Mouse (Mus musculus) lung, postnatal 10 days (tissue): ENCODE measurements around the gene Efna5.
A peak's percentile ranks its signal among the peaks of the same experiment; 100 is the strongest.

ENCODE experiments used
- DNase-seq: peaks from one replicate; pipeline ENCODE4 v3.0.0; 2021

The Efna5 gene

DNA sequence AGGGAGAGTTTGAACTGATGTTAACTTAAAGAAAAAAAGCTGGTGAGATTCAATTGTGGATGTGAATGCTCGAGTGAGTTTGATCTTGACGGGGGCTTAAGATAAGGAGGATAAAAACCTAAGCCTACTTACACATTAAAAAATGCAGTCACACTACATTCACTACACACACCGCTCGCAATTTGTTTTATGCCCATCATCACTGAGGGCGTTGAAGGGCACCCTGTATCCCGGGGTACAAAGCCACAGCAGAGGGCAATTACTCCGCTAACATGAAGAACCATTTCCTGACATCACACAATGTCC is 94.6 kb downstream of the Efna5 start:
- DNase-seq = no peak

DNA sequence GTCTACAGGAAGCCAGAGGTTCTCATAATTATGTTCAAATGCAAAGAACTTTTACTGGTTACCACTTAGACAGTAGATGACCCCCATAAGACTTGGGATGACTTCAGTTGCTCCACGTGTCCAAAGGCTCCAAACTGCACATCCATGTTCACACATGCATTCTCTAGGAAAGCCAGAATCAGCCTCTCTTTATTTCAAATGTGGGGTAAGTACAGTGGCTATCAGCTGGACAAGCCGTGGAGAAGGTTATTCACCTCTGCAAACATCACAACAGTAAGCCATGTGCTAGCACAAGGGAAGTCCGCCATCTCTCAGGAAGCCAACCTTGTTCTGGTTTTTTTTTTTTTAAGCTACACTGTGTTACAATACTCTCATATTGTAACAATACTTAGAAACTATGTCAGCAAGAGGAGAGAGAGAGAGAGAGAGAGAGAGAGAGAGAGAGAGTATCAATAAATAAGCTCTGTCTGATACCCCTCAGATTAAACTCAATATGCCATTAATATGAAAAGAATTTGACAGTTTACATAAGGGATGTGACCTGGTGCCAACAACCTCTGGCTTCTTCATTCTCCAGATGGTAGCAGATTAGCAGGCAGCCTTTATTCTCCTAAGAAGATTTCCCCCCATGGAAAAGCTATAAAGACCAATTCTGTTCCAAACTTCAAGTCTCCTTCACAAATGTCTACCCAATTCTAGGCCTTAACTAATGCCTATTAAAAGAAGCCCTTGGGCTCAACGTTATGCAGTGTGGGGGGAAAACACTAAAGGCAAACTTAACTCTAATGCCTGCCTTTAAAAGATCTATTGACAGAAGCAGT is 95.1 kb downstream of the Efna5 start:
- DNase-seq = no peak

DNA sequence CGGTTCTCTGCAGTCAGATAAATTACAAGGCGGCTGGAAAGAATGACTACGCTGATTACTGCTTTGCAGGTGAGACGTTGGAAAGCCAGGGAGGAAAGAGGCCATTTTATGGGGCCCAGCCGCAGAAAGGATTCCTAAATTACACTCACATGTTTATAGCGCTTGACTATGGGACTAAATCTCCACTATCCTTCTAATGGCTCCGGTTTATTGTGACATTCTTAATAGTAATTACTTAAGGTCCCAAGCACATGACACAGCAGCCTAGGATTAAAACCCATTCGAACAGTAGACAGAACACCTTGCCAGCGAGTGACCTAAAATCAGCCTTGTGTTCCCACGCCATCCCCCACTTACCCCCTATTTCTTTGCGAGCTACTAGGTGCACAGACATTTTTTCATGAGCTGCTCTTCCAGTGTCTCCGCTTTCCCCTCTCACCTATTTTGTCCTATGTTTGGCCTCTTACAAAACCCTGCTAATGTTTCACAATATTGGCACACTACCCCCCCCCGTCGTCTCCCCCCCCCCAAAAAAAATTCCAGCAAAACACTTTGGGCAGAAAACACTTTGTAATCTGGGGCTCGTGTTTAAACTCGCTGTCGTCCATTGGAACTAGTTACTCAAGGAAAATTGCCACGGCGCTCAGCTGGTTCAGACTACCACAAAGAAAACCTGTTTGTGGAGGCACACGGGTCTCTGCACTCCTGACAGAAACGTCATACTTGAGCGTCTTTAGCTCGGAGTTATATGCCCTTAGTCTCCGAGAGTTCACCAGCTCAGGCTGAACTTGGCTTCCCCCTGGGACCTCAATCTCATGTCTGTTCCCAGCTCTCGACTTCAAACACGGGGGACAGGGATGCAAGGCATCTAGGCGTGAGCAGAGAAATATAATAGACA is 96.6 kb downstream of the Efna5 start:
- no peak for DNase-seq

DNA sequence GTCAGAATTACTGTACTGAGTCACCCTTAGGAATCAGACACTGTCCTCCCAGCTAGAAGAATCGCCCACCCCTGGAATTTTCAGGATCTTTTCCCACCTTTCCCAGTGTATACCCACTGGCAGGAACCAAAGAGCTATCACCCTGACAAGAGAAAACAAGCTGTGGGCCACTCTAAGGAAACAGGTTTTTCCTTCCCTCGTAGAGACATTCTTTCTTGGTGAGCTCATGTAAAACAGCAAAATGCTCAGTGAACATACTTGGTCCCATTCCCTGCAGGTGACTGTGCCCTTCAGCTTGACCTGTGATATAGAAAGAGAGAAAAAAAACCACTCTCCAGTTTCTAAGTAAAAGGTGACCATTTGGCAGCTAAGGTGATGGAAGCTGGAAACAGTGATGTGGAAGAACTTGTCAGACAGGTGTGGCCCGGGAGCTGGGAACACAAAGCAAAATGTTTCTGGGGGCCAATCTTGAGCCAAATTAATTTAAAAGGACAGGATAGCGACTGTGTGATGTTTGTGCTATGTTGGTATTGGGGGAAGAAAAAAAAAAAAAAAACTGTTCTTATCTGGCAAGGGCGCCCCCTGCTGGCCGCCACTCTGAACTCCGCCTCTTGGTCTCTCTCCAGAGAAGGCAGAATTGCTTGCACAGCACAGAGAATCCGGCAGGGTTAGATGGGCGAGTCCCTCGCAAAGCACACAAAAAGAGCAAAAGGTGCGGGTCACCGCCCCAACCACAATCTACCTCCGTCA is 97.4 kb downstream of the Efna5 start:
- DNase-seq = peak; percentile 88

DNA sequence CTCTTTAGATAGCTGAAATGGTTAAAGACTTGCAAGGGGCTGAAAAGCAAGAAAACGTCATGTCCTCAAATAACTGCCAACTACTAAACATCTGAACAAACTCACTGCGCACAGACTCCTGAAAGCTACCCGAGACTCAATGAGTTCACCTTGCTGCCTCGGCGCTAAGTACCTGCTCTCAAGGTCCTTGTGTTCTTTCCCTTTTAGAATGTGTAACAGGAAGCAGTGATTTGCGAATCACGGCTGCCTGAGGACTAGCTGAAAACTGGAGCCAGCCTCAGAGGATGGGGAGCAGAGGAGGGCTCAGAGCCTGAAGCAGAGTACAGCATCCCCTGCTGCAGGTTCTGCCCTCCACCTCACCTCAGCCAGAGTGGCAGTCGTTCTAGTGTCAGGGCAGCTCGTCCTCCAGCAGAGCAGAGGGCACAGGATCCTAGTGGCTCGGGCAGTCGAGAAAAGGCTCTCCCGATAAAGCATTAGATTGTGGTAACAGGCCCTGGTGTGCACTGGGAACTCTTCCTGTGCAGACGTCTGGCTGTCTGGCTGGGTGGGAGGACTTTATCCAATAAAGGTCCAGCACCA is 98.2 kb downstream of the Efna5 start:
- peak; percentile 13 for DNase-seq

DNA sequence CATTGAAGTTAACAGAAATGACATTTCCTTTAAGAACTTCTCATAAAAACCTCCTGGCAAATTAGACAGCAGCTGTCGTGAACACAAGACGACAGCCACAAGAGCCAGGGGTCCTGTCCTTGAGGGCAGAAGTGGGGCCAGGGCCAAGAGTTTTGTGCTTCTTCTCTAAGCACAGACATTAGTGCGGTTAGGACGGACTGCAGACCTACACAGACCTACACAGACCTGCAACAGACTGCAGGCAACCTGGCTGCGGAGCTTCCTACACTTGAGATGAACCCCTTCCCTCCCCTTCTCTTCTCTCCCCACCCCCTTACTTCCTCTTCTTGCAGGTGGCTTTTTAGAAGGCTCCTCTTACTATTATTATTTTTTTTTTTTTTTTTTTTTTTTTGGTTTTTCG is 100.0 kb downstream of the Efna5 start:
- DNase-seq = no peak

DNA sequence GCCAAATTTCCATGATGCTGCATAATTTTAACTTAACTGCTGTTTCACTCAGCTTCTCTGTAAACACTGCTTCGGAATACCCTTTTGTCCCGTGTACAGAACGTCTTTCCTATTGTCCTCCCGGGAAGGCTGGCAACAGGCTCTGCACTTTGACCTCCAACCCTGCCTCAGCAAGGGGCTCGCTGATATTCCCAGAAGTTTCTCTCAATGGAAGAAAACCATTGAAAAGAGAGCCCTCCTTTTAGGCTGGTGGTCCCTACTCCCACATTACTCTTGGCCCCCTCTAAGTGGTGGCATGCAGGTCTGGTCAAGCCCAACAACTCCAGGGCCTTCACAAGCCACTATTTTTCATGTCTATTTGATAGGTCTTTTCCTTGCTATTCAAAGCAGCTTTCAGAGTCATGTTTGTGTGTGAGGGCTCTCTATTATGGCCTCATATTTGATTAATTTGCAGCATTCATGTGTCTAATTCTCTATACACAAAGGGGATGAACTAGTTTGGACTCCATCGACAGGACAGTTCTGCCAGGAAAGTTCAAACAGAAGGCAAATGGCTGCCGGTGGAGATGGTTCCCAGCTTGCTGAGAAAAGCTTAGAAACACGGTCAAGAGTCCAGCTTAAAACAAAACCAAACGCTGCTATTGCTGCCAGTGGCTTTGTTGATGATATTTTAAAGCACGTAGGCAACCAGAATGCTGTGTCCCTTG is 103.1 kb downstream of the Efna5 start:
- DNase-seq = peak; percentile 38

DNA sequence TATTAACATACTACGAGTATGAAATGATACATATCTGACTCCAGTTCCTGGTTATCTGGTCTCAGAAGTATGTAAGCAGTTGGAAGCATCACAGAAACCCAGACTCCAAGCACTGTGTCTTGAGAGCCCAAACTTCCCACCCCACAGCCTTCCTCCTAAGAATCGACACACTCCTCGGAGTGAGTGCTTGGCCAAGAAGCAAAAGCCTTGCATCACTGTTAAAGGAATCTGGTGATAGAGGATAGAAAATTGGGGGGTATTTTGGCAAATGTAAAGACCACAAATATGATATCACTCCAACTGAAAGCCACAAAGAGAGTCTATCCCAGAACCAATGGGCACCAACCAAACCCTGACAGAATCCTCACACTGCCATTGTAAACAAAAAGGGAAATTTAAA is 104.4 kb downstream of the Efna5 start:
- DNase-seq = no peak

DNA sequence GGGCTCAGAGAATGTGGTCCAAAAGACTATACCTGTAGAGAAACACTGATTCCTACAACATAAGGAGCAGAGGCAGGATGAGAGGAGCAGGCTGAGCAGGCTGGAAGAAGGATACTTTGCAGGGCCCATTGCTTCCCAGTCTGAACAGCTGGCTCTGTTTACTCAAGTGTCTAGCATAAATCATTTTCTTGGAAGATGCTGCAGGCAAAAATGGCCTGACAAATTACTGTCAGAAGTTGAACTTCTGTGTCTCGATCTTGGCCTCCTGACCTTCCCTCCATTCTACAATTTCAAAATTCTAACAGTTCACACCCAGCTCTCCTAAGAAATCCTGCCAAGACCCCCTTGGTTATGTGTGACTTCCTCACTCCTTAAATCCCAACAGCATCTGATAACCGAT is 105.1 kb downstream of the Efna5 start:
- DNase-seq = peak; percentile 62

DNA sequence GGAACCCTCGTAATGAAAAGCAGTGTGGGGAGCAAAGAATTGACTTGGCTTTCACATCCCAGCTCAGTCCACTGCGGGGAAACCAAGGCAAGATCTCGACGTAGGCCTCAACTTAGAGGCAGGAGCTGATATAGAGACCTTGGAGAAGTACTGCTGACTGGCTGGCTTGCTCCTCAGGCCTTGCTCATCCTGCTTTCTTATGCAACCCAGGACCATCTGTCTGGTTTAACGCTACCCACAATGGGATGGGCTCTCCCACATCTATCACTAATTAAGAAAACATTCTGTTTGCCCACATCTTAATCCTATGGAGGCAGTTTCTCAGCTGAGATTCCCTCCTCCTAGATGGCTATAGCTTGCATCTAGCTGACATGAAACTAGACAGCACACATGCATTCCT is 105.7 kb downstream of the Efna5 start:
- no peak for DNase-seq

DNA sequence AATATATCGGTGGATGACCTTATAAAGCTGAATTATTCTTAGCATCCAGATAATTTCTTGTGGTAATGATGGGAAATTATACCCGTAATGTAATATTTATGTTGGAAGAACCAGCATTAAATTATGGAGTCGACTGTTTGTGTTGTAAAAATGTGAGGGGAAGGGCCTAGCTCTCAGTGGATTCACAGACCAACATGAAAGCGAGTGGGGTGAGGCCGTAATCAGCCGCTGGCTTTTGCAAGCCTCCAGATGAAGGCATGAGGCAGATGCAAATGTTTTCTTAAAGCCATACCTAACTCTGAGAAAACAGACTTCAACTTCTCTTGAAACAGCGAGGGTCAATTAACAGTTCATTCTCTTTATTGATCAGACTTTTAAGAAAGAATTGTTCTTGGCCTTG is 106.4 kb downstream of the Efna5 start:
- DNase-seq = no peak

DNA sequence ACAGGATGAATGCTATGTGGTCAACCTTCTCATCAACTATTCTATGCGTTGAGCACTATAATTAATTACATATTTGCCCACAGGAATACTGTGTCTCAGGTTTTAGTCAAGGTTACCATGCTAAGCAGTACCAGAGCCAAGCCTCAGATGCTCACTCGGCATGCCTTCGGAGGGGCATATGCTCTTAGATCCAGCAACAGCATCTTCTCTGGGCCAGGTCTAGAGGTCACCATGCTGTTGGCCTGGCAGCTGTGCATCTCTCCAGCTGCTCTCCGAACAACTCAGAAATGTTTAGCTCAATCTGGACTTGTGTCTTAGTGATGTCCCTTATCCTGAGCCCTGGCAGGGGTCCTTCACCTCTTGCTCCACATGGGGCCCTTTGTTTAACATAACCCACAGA is 114.4 kb downstream of the Efna5 start:
- no peak for DNase-seq

DNA sequence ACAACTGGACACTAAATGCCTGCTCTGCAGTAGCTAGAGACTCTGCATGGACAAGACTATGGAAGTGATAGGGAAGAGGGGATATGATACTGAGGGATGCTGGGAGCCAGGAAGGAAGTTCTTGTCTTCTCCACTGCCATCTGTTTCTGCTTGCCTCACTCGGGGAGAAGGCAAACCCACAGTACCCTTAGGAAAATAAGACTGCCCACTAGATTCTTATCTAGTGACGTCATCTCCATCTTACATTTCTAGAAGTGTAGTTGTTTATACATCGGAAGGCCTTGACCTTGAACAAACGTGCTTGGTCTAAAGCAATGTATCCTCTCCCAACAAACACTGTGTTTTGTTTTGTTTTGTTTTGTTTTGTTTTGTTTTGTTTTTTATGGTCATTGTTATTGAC is 116.0 kb downstream of the Efna5 start:
- DNase-seq = no peak

DNA sequence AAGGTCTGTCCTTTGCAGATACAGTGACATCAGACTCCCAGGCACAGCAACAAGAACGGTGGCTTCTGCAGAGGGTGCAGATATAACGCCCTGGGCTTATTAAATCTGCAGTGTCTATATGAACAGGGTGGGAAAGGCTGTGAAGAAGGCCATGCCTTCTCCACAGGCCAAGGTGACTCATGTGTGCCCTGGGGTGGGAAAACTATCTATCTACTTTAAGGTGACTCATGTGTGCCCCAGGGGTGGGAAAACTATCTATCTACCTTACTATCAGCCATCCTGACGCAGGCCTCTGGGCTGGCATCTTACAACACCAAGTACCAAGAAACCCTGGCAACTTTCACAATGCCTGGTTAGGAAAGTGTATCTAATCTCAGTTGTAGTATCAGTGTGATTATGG is 124.2 kb downstream of the Efna5 start:
- no peak for DNase-seq

DNA sequence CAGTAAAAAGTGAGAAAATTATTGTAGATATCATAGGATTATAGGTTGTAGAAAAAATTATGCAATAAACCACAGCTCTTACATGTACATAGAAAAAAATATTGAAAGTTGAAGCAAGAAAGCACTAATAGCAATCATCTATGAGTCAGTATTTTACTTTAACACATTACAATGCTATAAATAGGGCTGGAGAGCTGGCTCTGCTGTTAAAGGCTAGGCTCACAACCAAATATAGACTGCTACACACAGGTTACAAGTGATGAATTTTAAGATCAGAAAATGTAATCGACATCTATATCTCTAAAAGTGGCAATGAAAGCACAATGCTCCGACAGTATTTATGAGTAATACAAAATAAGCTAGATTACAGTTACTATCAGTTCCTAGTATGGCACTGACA is 125.5 kb downstream of the Efna5 start:
- DNase-seq = no peak

DNA sequence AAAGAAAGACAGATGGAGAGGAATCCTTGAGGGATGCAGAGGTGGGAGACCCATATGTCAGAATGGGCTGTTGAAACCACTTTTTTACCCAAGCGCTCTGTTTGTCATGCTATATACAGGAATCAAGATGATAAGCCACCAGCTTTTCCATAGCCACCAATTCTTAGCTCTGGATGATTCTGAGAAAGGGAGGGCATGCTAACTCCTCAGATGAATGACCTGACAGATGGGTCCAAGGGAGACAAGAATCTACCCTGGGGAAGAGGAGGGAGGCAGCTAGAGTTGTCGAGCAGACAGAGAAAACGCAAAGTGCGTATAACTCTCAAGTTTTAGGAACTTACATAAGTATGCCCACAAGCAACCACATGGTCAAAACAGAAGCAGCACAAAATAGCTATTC is 126.5 kb downstream of the Efna5 start:
- DNase-seq = no peak

DNA sequence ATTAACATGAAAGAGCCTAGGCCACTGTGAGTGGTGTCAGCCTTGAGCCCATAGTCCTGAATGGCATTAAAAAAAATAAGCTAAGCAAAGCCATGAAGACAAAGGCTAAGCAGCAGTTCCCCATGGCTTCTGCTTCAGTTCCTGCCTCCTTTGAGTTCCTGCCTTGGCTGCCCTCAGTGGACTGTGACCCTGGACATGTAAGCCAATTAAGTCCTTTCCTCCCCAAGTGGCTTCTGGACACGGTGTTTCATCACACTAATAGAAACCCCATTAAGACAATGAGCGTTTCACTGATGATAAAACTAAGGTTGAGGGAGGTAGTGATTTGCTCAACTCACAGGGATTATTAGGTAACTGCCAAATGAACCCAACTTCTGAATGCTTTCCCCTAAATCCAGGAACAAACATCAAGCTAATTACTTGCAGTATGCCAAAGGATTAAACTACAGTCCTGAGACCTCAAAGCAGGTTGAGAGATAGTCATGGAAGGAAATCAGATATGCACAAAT is 128.7 kb downstream of the Efna5 start:
- DNase-seq = no peak

DNA sequence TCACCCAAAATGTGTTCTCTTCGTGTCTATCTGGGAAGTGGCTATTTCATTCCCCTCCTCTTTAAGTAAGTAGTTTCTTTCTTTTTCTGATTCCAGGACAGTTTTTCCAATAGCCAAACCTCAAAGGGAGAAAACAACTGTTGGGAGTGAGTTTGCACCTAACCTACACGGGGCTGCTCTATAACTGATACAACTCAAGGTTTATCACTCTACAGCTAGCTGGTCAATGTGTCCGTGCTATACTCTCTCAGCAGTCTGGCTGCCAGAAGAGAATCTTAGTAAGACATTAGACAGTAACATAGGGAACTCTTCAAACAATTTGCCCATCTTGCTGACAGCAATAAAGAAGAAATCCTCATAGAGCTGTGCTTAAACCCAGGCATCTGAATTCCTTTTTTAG is 130.5 kb downstream of the Efna5 start:
- no peak for DNase-seq

DNA sequence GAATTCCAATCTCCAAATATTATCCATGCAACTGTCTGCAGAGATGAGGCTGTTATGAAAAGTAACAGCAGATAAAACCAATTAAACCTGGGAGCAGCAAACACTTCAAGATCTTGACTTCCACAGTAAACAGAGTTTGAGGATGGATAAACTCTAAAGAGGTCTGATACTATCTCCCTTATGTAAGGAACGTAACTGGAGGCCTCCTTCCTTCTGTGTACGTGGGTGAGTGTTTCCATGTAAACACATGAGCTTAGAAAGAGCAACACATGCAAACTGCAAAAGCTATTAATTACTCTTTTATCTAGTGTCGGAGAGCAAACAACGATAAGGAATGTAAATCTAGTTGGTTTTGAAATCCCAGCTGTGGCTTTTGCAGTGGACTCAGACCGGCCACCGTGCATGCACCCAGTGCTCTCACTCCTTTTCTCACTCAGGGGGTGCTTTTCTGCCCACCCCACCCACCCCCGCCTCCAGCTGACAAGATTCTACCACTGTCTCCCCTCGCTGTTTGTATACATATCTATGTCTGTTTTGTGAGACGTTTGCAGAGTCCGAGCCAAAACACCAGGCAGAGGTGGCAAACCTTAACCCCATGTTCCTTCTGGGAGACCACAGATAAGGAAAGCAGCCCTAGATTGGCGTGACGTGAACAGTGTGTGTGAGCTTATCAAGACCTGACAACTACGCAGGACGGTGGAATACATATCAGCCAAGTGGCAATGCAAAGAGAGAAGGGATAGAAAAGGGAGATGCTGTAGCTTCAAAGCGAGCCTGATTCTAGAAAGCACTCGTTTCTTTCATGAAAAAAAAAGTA is 132.1 kb downstream of the Efna5 start:
- no peak for DNase-seq

DNA sequence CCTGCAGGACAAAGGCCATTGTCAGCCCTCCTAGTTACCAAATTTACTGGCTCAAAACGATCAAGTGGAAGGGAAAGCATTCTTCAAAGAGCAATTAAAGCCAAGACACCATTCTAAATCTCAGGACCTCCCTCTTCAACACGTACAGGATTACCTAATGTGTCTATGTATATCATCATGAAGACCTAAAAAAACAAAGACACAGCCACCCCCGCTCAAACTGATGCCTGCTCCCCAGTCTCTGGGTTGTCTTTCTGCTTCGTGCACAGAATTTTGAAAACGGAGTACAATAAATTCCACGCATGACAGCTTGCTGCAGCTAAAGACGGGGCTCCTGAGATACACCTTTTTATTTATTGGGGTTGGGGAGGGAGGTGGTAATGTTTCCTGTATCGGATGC is 133.7 kb downstream of the Efna5 start:
- DNase-seq = no peak

DNA sequence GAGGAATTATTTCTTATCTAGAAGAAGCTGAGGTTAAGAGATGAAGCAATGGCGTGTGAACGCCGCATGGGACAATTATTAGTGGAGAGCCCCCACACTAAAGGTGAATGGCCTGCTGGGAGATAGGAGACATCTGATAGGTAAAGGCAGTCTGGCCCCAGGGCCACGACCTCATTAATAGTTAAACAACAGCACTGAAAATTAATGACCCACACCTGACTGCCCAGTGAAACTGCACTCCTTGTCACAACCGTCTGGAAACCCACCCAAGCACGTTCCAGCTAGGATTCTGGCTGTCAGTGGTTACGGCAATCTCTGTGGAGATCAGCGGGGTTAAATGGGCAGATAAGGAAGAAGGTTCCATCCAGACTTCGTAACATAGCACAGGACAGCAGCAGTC is 134.3 kb downstream of the Efna5 start:
- DNase-seq = no peak

DNA sequence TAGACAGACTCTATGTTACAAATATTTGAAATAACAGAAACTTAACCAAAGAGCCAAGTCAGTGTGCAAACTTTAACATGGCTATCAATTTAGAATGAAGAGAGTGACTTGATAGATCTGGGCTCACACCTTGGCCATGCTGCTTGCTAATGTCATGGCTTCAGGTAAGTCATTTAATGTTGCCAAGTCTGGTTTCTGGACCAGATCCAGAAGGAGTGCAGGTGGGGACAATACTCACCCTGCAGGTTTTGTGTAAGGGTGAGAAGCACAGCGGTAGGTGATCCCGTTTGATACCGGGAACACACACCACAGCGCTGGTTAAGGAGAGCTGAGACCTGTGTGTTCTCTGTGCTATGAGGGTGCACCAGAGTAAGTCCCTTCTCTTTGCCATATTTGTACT is 135.8 kb downstream of the Efna5 start:
- DNase-seq = no peak
